Mouse (Mus musculus) neural tube, embryonic 14.5 days (tissue): ENCODE results near the gene Ebf3. TPM values are rescaled to one million over a fixed set of nuclear protein-coding genes. Genes with fewer than 3 reads are reported as not detected.

Experiments
- ATAC-seq: fragments of 200-750 bp; cut with Nextera tagmentation; 2 replicates; pipeline ENCODE4 v1.8.0; 2017; ENCODE audit warnings: low read depth, mild to moderate bottlenecking, moderate TSS enrichment, moderate library complexity
- H3K27ac ChIP-seq: fragments of 300-500 bp; sonication (generic); 2 replicates; pipeline ENCODE4 v1.5.1; 2014; ENCODE audit warnings: low read depth, mild to moderate bottlenecking, control low read depth, low read length, moderate library complexity, mixed read lengths
- H3K27me3 ChIP-seq: fragments of 300-500 bp; sonication (generic); 2 replicates; pipeline ENCODE4 v1.6.1; 2014; ENCODE audit warnings: low read length; ENCODE audit not compliant: control insufficient read depth, insufficient read depth
- H3K36me3 ChIP-seq: fragments of 300-500 bp; sonication (generic); 2 replicates; pipeline ENCODE4 v1.6.1; 2014; ENCODE audit warnings: low read length, mixed read lengths; ENCODE audit not compliant: control insufficient read depth, insufficient read depth
- H3K4me1 ChIP-seq: fragments of 300-500 bp; sonication (generic); 2 replicates; pipeline ENCODE4 v1.6.1; 2014; ENCODE audit warnings: low read length; ENCODE audit not compliant: control insufficient read depth, insufficient read depth
- H3K4me2 ChIP-seq: fragments of 300-500 bp; sonication (generic); 2 replicates; pipeline ENCODE4 v1.6.1; 2014; ENCODE audit warnings: mild to moderate bottlenecking, low read depth, low read length, control low read depth
- H3K4me3 ChIP-seq: fragments of 300-500 bp; sonication (generic); 2 replicates; pipeline ENCODE4 v1.5.1; 2014; ENCODE audit warnings: low read depth, low read length, control low read depth, mixed read lengths
- H3K9ac ChIP-seq: fragments of 300-500 bp; sonication (generic); replicated peaks from 2 replicates; pipeline ENCODE4 v1.6.1; 2014; ENCODE audit warnings: low read depth, mild to moderate bottlenecking, control low read depth, low read length, mixed read lengths
- H3K9me3 ChIP-seq: fragments of 300-500 bp; sonication (generic); 2 replicates; pipeline ENCODE4 v1.6.1; 2016; ENCODE audit warnings: low read length; ENCODE audit not compliant: control insufficient read depth
- WGBS: fragments of 180-500 bp; shearing (Covaris S2); extraction: QIAGEN DNeasy Blood & Tissue Kit; methylation state at CpG from one replicate; pipeline ENCODE4 v1.1.7; 2014; 5-methylcytosine and 5-hydroxymethylcytosine counted together
- polyA plus RNA-seq: library from polyadenylated mRNA; unstranded; fragments of >200 nt; fragmentation: Nextera tagmentation; extraction: Ambion mirVana; gene quantifications from 2 replicates; pipeline ENCODE4 v1.2.1, GENCODE M21; 2014

The Ebf3 gene
- polyA plus RNA-seq, 1 experiment from 2014 or later, result 46.9 TPM

DNA sequence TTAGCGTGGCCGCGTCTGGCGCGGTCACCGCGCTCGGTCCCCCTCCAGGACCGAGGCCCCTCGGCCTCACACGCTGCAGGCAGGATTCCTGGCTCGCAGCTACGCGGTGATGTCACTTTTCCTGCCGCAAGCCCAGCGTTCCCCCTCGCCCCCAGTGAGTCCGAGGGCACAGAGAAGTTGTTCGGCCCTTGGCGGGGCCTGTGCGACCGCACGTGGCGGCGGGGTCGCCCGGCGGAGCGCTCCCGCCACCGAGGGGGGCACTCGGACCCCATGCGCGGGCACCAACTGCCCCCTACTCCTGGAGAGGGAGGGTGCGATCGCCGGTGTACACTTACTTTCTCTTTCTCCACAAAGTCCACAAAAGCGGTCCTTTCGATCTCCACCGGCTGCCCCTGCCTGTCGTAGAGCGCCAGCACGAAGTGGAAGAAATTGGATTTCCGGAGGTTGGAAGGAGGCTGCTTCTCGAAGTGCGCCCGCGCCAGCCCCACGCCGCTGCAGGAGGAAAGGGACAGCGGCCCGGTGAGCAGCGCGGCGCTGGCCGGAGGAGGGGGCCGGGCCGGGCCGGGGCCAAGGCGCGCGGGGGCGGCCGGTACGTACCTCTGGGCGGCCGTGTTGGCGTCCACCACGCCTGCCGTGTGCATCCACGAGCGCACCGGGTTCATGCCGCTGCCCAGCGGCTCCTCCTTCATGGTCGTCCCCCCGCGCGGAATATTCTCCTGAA is 902 bp downstream of the Ebf3 start:
- H3K27ac ChIP-seq, result peak overlapping the region; percentile 98
- peaks cover 21% of the 10 kb centered on the region for H3K4me1 ChIP-seq
- H3K36me3 ChIP-seq, result no peaks in the 10 kb centered on the region
- H3K27me3 ChIP-seq, result peaks cover 3% of the 10 kb centered on the region; the same call in 1 of the 2 replicates
- H3K4me2 ChIP-seq, result peak overlapping the region; percentile 76
- H3K9me3 ChIP-seq, result no peaks in the 10 kb centered on the region
- WGBS, result 0% methylated on average over 59 of the region's 79 CpGs
- H3K9ac ChIP-seq, result peak overlapping the region; percentile 99
- ATAC-seq, result no peak
- peak overlapping the region; percentile 79 for H3K4me3 ChIP-seq

DNA sequence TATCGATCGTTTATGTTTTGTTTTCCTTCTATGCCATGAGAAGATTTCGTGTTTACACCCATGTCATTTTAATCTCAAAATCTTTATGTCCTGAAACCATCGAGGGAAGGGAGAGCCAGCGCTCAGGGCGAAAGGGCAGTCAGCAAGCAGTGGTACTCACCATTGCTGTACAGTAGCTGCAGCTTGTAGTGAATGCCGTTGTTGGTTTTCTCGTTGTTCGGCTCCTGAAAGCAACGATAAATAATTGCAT is 1.4 kb downstream of the Ebf3 start:
- Histone ChIP-seq H3K27me3 (peaks cover 3% of the 10 kb centered on the region; the same call in 1 of the 2 replicates), H3K4me3 (peak overlapping the region; percentile 79), H3K36me3 (no peaks in the 10 kb centered on the region), H3K4me1 (peaks cover 19% of the 10 kb centered on the region), H3K9ac (peak overlapping the region; percentile 99), H3K4me2 (peak overlapping the region; percentile 76), H3K9me3 (no peaks in the 10 kb centered on the region), H3K27ac (peak overlapping the region; percentile 98)
- no peak for ATAC-seq
- WGBS, result under 1% methylated on average over 10 of the region's 10 CpGs

DNA sequence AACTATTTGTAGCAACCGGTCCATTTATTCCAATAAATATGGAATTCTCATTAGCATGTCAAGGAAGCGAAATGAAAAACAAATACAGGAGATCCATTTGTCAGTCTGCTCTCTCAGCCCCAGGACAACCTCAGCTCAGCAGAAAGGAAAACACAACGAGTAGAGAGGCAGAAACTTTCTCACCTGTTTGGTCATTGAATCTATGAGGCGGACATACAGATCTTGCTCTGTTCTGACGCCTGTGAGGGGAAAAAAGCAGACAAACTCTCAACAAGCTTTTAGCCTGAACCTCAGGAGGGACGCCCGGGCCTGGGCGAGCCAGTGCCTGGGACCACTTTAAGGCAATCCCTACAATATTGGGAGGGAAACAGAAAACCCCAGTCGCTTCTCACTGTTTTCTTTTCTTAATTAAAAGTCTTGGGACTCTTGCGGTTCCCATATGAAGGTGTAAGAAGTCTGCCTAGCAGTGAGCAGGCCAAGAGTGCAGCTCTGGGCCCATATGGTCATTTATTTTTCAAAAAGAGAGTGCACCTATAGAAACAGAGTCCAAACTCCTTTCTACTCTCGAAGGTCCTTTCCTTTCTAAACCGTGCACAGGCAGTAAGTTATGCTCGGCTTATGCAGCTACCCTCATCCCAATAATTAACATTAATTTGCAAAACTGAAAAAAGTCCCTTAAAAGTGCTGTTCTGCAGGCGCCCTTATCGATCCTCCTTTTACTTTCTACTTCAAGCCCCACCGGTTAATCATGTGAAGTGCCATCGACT is 1.9 kb downstream of the Ebf3 start:
- Histone ChIP-seq H3K9me3 (no peaks in the 10 kb centered on the region), H3K4me2 (peak overlapping the region; percentile 76), H3K36me3 (no peaks in the 10 kb centered on the region), H3K27me3 (peaks cover 3% of the 10 kb centered on the region; the same call in 1 of the 2 replicates), H3K4me1 (peaks cover 16% of the 10 kb centered on the region; the same call in 1 of the 2 replicates), H3K9ac (peak overlapping the region; percentile 99), H3K4me3 (peak overlapping the region; percentile 79), H3K27ac (peak overlapping the region; percentile 98)
- 4% methylated on average over 17 of the region's 17 CpGs for WGBS
- no peak for ATAC-seq

DNA sequence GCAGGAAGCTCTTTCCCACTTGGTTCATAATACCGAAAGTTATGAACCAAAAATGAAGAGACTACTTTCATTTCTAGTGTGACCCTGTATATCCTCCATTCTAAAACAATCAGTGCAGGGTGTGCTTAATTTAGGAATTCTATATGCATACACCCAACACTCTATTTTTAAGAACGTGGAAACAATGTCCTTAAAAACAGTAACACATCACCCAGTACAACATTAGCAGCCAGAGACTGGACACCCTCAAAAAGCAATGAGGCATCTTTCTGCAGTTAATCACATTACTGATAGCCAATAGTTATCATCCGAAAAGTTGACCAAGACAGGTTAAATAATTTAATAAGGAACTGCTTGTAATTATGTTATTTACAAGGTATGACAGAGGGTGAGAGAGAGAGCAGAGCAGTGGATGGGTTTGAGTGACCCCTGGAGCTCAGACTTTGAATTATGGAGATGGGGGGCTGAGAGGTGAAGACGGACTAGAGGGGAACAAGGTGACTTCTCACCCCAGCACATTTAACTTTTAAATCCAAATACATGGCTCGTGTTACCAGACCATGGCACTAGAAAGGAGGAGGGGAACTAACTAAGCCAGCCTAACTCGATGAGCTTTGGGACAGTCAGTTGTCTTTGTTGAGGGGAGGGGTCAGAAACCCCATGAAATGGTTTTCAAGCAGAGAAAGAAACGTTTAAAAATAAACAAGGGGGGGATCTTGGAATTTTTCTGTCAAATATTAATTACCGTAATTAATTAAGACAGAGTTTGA is 2.7 kb downstream of the Ebf3 start:
- no peaks in the 10 kb centered on the region for H3K36me3 ChIP-seq
- H3K9ac ChIP-seq, result peak overlapping the region; percentile 99
- H3K9me3 ChIP-seq, result no peaks in the 10 kb centered on the region
- H3K4me1 ChIP-seq, result peaks cover 10% of the 10 kb centered on the region; the same call in 1 of the 2 replicates
- peak overlapping the region; percentile 98 for H3K27ac ChIP-seq
- no peak for ATAC-seq
- H3K4me3 ChIP-seq, result peak overlapping the region; percentile 79
- WGBS, result 5% methylated on average over 8 of the region's 8 CpGs
- H3K4me2 ChIP-seq, result peak overlapping the region; percentile 76
- peaks cover 3% of the 10 kb centered on the region; the same call in 1 of the 2 replicates for H3K27me3 ChIP-seq

DNA sequence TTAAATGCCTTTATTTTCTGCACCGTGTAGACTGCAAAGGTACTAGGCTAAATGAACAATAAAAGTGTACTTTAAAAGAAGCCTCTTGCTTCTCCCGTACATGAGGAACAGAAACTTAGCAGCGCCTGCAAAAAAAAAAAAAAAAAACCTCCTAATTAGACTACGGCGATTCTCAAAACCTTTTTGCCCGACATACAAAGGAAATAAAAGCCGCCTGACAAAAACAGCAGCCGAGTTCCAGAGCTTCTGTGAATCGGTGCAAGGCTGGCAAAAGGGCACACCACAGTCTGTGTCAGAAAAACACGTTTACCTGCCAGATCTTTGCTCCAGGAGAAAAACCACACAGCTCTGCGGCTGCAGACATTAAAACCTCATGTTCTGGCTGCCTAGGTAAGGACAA is 3.4 kb downstream of the Ebf3 start:
- WGBS, result 1% methylated on average over 11 of the region's 11 CpGs
- Histone ChIP-seq H3K27me3 (peaks cover 3% of the 10 kb centered on the region; the same call in 1 of the 2 replicates), H3K4me1 (peaks cover 10% of the 10 kb centered on the region; the same call in 1 of the 2 replicates), H3K36me3 (no peaks in the 10 kb centered on the region), H3K9ac (peak overlapping the region; percentile 99), H3K4me2 (peak overlapping the region; percentile 76), H3K27ac (peak overlapping the region; percentile 98), H3K9me3 (no peaks in the 10 kb centered on the region), H3K4me3 (peak overlapping the region; percentile 79)
- no peak for ATAC-seq

DNA sequence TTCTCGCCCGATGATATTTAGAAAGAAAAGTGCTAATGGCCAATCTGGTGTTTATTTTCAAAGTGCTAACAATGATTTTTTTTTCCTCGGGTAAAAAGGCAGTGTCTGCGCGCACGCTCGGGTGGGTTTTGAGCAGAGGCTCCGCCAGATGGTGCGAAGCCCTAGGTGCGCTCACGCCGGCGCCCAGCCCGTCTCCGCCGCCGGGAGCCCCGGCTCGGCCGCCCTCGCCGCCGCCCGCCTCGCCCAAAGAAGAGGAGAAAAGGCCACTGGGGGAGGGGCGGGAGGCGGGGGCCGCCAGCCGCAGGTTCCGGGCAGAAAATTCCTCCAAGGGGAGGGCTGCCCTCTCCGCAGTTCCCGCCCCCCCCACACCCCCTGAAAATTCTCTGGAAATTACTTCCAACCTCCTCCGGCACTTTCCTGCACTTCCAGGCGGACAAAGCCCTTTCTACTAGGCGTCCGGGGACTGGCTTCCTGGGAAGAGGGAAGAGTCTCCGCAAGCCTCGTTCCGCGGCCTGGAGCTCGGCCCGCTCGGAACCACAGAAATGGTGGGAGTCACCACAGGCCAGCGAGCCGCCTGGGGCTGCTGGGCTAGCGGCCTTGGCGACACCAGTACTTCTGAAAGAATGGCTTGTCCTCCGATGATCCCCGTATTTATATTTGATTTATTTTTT is 4.0 kb downstream of the Ebf3 start:
- no peak for ATAC-seq
- Histone ChIP-seq H3K4me3 (peak overlapping the region; percentile 79), H3K9me3 (no peaks in the 10 kb centered on the region), H3K27me3 (peaks cover 3% of the 10 kb centered on the region; the same call in 1 of the 2 replicates), H3K36me3 (no peaks in the 10 kb centered on the region; the same call in 1 of the 2 replicates), H3K27ac (peak overlapping the region; percentile 98), H3K4me2 (peak overlapping the region; percentile 76), H3K4me1 (peaks cover 10% of the 10 kb centered on the region; the same call in 1 of the 2 replicates), H3K9ac (peak overlapping the region; percentile 99)
- under 1% methylated on average over 41 of the region's 49 CpGs for WGBS

DNA sequence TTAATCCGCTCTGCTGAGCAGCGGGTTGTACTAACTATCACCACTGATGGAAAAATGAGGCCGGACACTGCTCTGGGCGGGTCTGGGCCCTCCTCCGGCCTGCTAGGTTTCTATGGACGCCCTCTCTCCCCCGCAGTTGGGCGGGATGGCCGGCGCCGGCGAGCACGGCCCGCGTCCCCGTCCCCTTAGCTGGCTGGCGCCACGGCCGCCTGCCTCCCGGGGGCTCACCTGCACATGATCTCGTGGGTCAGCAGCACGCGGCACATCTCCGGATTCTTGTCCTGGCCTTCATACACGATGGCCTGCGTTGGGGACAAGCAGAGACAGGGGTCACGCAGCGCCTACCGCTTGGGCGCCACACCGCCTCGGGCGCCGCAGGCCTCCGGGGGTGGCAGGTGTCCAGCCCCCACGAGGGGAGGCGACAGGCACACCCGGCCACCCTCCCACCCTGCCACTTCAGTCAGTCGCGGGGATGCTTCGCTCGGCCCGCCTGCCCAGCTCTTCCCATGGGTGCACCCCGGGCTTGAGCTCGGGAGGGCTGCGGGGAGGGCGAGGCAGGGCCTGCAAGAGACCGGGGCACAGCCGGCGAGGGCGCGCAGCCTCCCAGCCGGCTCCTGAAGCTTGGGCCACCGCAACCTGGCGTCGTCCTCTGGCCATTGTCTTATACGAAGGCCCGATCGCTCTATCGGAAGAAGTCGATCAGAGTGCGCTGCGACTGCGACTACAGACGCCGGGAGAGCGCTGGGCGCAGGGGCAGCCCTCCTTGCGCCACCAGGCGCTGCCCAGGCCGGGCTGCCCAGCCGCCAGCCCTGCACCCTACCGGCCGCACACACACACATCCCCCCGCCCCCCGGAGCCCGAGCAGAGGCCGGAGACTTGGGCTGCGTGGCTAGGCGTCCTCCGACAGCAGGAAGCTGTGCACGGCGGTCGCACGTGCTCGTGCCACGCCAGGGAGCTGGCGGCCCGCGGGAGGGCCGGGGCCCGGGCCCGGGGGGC is 4.9 kb downstream of the Ebf3 start:
- no peaks in the 10 kb centered on the region; the same call in 1 of the 2 replicates for H3K36me3 ChIP-seq
- H3K9me3 ChIP-seq, result no peaks in the 10 kb centered on the region
- ATAC-seq, result no peak
- peak overlapping the region; percentile 98 for H3K27ac ChIP-seq
- WGBS, result 1% methylated on average over 80 of the region's 93 CpGs
- peak overlapping the region; percentile 79 for H3K4me3 ChIP-seq
- peaks cover 3% of the 10 kb centered on the region; the same call in 1 of the 2 replicates for H3K27me3 ChIP-seq
- H3K4me2 ChIP-seq, result peak overlapping the region; percentile 76
- H3K4me1 ChIP-seq, result peaks cover 10% of the 10 kb centered on the region; the same call in 1 of the 2 replicates
- H3K9ac ChIP-seq, result peak overlapping the region; percentile 99
